In genomic region chr6:42376016-42376415, GRCm38 (mm10) we compare ENCODE assay signal across 27 mouse cellular contexts. TPM values are rescaled to one million over a fixed set of nuclear protein-coding genes. Genes with fewer than 3 reads are reported as not detected.
A peak's percentile ranks its signal among the peaks of the same experiment; 100 is the strongest.
DNase-seq lines count a peak whose midpoint lies in the region; ATAC-seq and TF ChIP-seq lines count a peak whose summit lies in the region.
"Had no signal": no experiment of that assay in that cellular context is flagged by ENCODE, and none has a peak within 500 bp of the region (broad histone marks: within the 10 kb centered on the region; RNA-seq: fewer than 3 reads in every experiment).

No protein-coding gene starts in this region.

- 39% methylated on average over 4 of the region's 4 CpGs for WGBS in kidney, embryonic 14.5 days

- DNase-seq in heart, adult 11 months = peak; percentile 94
- DNase-seq in heart, adult 8-10 months (ENCODE audit: low spot score) = no peak
- peak; percentile 24 for DNase-seq in kidney, adult 9 months
- peak; percentile 48 for DNase-seq in lung, postnatal 36 days
- no peak for DNase-seq in lung, postnatal 14 days
- no peak for DNase-seq in adrenal gland, postnatal 4 days (ENCODE audit: low spot score in 2 of 2)
- DNase-seq: adrenal gland, postnatal 25 days; cerebellum, adult 18-20 months; cerebellum, postnatal 36 days; gastrocnemius, postnatal 10 days; kidney, adult 2 months; layer of hippocampus, postnatal 36 days; right cerebral cortex, postnatal 4 days; thymus, postnatal 25 days had no signal

- H3K79me2 ChIP-seq in myocyte (ENCODE audit: control insufficient read depth, insufficient read depth) = no peaks in the 10 kb centered on the region

- no peaks in the 10 kb centered on the region for H3K27me3 ChIP-seq in kidney, embryonic 14.5 days (ENCODE audit: control insufficient read depth, insufficient read depth, low read length)
- H3K27me3 ChIP-seq in myocyte (ENCODE audit: control insufficient read depth, insufficient read depth, insufficient read length) = no peaks in the 10 kb centered on the region
- H3K27me3 ChIP-seq: CH12.LX; limb, embryonic 13.5 days had no signal

- no peaks in the 10 kb centered on the region for H3K36me3 ChIP-seq in kidney, embryonic 14.5 days (ENCODE audit: control insufficient read depth, insufficient read depth, low read length)
- peaks cover 4% of the 10 kb centered on the region for H3K36me3 ChIP-seq in myocyte (ENCODE audit: control insufficient read depth, insufficient read depth)
- H3K36me3 ChIP-seq: forebrain, embryonic 12.5 days; limb, embryonic 13.5 days; midbrain, embryonic 10.5 days had no signal

- no peak for TF ChIP-seq POLR2A in myocyte (IDR thresholded peaks at IDR 0.05; ENCODE audit: insufficient read length, low read depth)

- no peak overlapping the region for H3ac ChIP-seq in myocyte (ENCODE audit: control insufficient read depth, insufficient read length)

- H3K4me3 ChIP-seq in kidney, embryonic 14.5 days (ENCODE audit: low read length) = no peak overlapping the region
- H3K4me3 ChIP-seq in myocyte = no peak overlapping the region
- H3K4me3 ChIP-seq: forebrain, embryonic 12.5 days; layer of hippocampus, adult 2 months; limb, embryonic 13.5 days; midbrain, embryonic 10.5 days had no signal

- no peaks in the 10 kb centered on the region for H3K9me3 ChIP-seq in kidney, embryonic 14.5 days (ENCODE audit: control insufficient read depth, low read length)
- H3K9me3 ChIP-seq: forebrain, embryonic 12.5 days; limb, embryonic 13.5 days; midbrain, embryonic 10.5 days had no signal

- H3K4me1 ChIP-seq in kidney, embryonic 14.5 days (ENCODE audit: control insufficient read depth, insufficient read depth, low read length) = peaks cover 24% of the 10 kb centered on the region

- no peak overlapping the region for H3K9ac ChIP-seq in kidney, embryonic 14.5 days (ENCODE audit: low read depth, low read length)
- H3K9ac ChIP-seq: forebrain, embryonic 12.5 days; limb, embryonic 13.5 days had no signal

- no peak for ATAC-seq in kidney, embryonic 14.5 days (ENCODE audit: low FRiP score, low TSS enrichment)

- no peak overlapping the region for H3K4me2 ChIP-seq in kidney, embryonic 14.5 days (replicated peaks; ENCODE audit: low read depth, low read length)
- peak overlapping the region; percentile 83 for H3K4me2 ChIP-seq in myocyte (ENCODE audit: low read depth)
- H3K4me2 ChIP-seq: forebrain, embryonic 12.5 days; limb, embryonic 13.5 days had no signal

- no peak overlapping the region for H3K27ac ChIP-seq in kidney, embryonic 14.5 days (ENCODE audit: low read depth, low read length)
- H3K27ac ChIP-seq: forebrain, embryonic 12.5 days; layer of hippocampus, adult 2 months; limb, embryonic 13.5 days; midbrain, embryonic 10.5 days had no signal

TF ChIP-seq in myocyte, 11 proteins besides CTCF, POLR2A, EP300 and RAD21:
- no peak for TF ChIP-seq TCF12 (IDR thresholded peaks at IDR 0.05; ENCODE audit: insufficient read depth, poor library complexity, severe bottlenecking)
- no peak for TF ChIP-seq MYOD1 (IDR thresholded peaks at IDR 0.05; ENCODE audit: control insufficient read depth in 1 of 3, insufficient read length in 2 of 3, low read depth in 2 of 3)

RNA-seq across cellular contexts. Expression of gene Epha1, which starts 2.9 kb away (rescaled TPM):
- under 1 TPM; 0.19 to 0.37 (median 0.27) TPM for total RNA-seq in heart, adult 8-10 months (2022)
- polyA plus RNA-seq in kidney, embryonic 14.5 days (2014; fragmentation: Nextera tagmentation; extraction: Ambion mirVana) = 3.1 and 3.3 TPM in 2 replicates
- polyA plus RNA-seq in myocyte (2012; fragmentation: generic; extraction: Trizol) = 6.3 TPM
- total RNA-seq in adrenal gland, postnatal 4 days (2021) = 1 to 10 TPM; 3.2 to 4.9 TPM
- total RNA-seq: CH12.LX; layer of hippocampus, adult 2 months; MEL had no signal

RNA-seq across cellular contexts. Expression of gene Tas2r143, which starts 24.0 kb away (rescaled TPM):
- not detected for total RNA-seq in heart, adult 8-10 months (2022)
- polyA plus RNA-seq in kidney, embryonic 14.5 days (2014; fragmentation: Nextera tagmentation; extraction: Ambion mirVana) = not detected in 2 replicates
- not detected for polyA plus RNA-seq in myocyte (2012; fragmentation: generic; extraction: Trizol)
- 1 to 10 TPM; 2.7 TPM for total RNA-seq in adrenal gland, postnatal 4 days (2021)
- total RNA-seq: CH12.LX; gastrocnemius, postnatal 10 days; layer of hippocampus, adult 2 months; left cerebral cortex, postnatal 14 days; MEL; midbrain, postnatal 0 days had no signal
- polyA plus RNA-seq: forebrain, embryonic 12.5 days; hindbrain, embryonic 11.5 days; kidney, adult 2 months; limb, embryonic 13.5 days; liver, embryonic 16.5 days; midbrain, embryonic 10.5 days; midbrain, postnatal 0 days; testis, adult 2 months had no signal

RNA-seq across cellular contexts. Expression of gene Zyx, which starts 26.6 kb away (rescaled TPM):
- 10 to 100 TPM; 39.3 to 47.4 (median 44.6) TPM for total RNA-seq in heart, adult 8-10 months (2022)
- polyA plus RNA-seq in kidney, embryonic 14.5 days (2014; fragmentation: Nextera tagmentation; extraction: Ambion mirVana) = 87.0 and 118 TPM in 2 replicates
- 467 TPM for polyA plus RNA-seq in myocyte (2012; fragmentation: generic; extraction: Trizol)
- total RNA-seq in adrenal gland, postnatal 4 days (2021) = 100 to 1,000 TPM; 106 to 111 TPM

RNA-seq across cellular contexts. Expression of gene Tas2r135, which starts 29.2 kb away (rescaled TPM):
- total RNA-seq in heart, adult 8-10 months (2022) = under 1 TPM in 1 of 4 experiments, not detected in 3; 0.25 TPM
- polyA plus RNA-seq in kidney, embryonic 14.5 days (2014; fragmentation: Nextera tagmentation; extraction: Ambion mirVana) = not detected in 2 replicates
- not detected for polyA plus RNA-seq in myocyte (2012; fragmentation: generic; extraction: Trizol)
- total RNA-seq in adrenal gland, postnatal 4 days (2021) = 1 to 10 TPM; 1.2 to 1.8 TPM
- total RNA-seq: CH12.LX; gastrocnemius, postnatal 10 days; layer of hippocampus, adult 2 months; layer of hippocampus, postnatal 36 days; left cerebral cortex, postnatal 14 days; MEL; midbrain, postnatal 0 days had no signal
- polyA plus RNA-seq: forebrain, embryonic 12.5 days; kidney, adult 2 months; limb, embryonic 13.5 days; liver, embryonic 16.5 days; midbrain, embryonic 10.5 days; midbrain, postnatal 0 days; testis, adult 2 months had no signal

RNA-seq across cellular contexts. Expression of gene Fam131b, which starts 51.6 kb away (rescaled TPM):
- under 1 TPM; 0.44 to 0.82 (median 0.51) TPM for total RNA-seq in heart, adult 8-10 months (2022)
- polyA plus RNA-seq in kidney, embryonic 14.5 days (2014; fragmentation: Nextera tagmentation; extraction: Ambion mirVana) = 0.05 and 0.11 TPM in 2 replicates
- polyA plus RNA-seq in myocyte (2012; fragmentation: generic; extraction: Trizol) = 4.2 TPM
- 1 to 10 TPM; 1.3 to 1.5 TPM for total RNA-seq in adrenal gland, postnatal 4 days (2021)
- total RNA-seq: adrenal gland, postnatal 25 days; MEL had no signal
- polyA plus RNA-seq: liver, embryonic 16.5 days had no signal

Comparison
In these comparisons a context has a peak if more than half of its experiments do, and no peak if none do; other contexts are left out.
1. DNase-seq: peak in heart, adult 11 months (single experiment), kidney, adult 9 months (single experiment) and lung, postnatal 36 days (single experiment); none in heart, adult 8-10 months (single experiment), lung, postnatal 14 days (single experiment) and adrenal gland, postnatal 4 days (0 of 2).